Mouse (Mus musculus) limb, embryonic 11.5 days (tissue): ENCODE measurements at regions not wholly inside any gene's neighbourhood (a gene's known extent, or its start where the extent isn't known, plus 50 kb on each side); places are given as distances from the start of the nearest gene placed in this dataset.
A peak's percentile ranks its signal among the peaks of the same experiment; 100 is the strongest.

Source experiments
- ATAC-seq: fragments of 200-750 bp; cut with Nextera tagmentation; 2 replicates; pipeline ENCODE4 v1.8.0; 2017; ENCODE audit warnings: low read depth; ENCODE audit not compliant: insufficient number of reproducible peaks, low FRiP score, low TSS enrichment
- DNase-seq: peaks from one replicate; pipeline ENCODE4 v3.0.0-alpha.2; 2015; ENCODE audit warnings: low spot score
- H3K27ac ChIP-seq: fragments of 300-500 bp; sonication (generic); replicated peaks from 2 replicates; pipeline ENCODE4 v1.5.1; 2014; ENCODE audit warnings: low read depth, mild to moderate bottlenecking, low read length
- H3K27me3 ChIP-seq: fragments of 300-500 bp; sonication (generic); 2 replicates; pipeline ENCODE4 v1.6.1; 2014; ENCODE audit warnings: mild to moderate bottlenecking, low read length, mixed read lengths; ENCODE audit not compliant: control insufficient read depth, insufficient read depth
- H3K36me3 ChIP-seq: fragments of 300-500 bp; sonication (generic); 2 replicates; pipeline ENCODE4 v1.6.1; 2014; ENCODE audit warnings: mild to moderate bottlenecking, low read length, moderate library complexity, mixed read lengths; ENCODE audit not compliant: control insufficient read depth, insufficient read depth
- H3K4me1 ChIP-seq: fragments of 300-500 bp; sonication (generic); 2 replicates; pipeline ENCODE4 v1.6.1; 2014; ENCODE audit warnings: low read length, mixed read lengths; ENCODE audit not compliant: control insufficient read depth, insufficient read depth
- H3K4me2 ChIP-seq: fragments of 300-500 bp; sonication (generic); 2 replicates; pipeline ENCODE4 v1.6.1; 2014; ENCODE audit warnings: low read depth, mild to moderate bottlenecking, moderate library complexity; ENCODE audit not compliant: severe bottlenecking
- H3K4me3 ChIP-seq: fragments of 300-500 bp; sonication (generic); 2 replicates; pipeline ENCODE4 v1.5.1; 2014; ENCODE audit warnings: low read depth, low read length
- H3K9ac ChIP-seq: fragments of 300-500 bp; sonication (generic); 2 replicates; pipeline ENCODE4 v1.6.1; 2014; ENCODE audit warnings: mild to moderate bottlenecking, low read length
- H3K9me3 ChIP-seq: fragments of 300-500 bp; sonication (generic); 2 replicates; pipeline ENCODE4 v1.6.1; 2016; ENCODE audit warnings: low read length; ENCODE audit not compliant: control insufficient read depth
- WGBS: fragments of 180-500 bp; shearing (Covaris S2); extraction: QIAGEN DNeasy Blood & Tissue Kit; methylation state at CpG from one replicate; pipeline ENCODE4 v1.1.7; 2014; 5-methylcytosine and 5-hydroxymethylcytosine counted together

GRCm38 (mm10) chr5:91456924-91457323 lies 54.1 kb upstream of the Btc start:
- H3K27me3 ChIP-seq, result no peaks in the 10 kb centered on the region
- DNase-seq (no peak), ATAC-seq (no peak)
- H3K4me1 ChIP-seq, result no peaks in the 10 kb centered on the region
- no peak overlapping the region for H3K4me2 ChIP-seq
- WGBS, result 52% methylated on average over 3 of the region's 3 CpGs
- H3K36me3 ChIP-seq, result no peaks in the 10 kb centered on the region
- no peak overlapping the region for H3K9ac ChIP-seq
- no peak overlapping the region for H3K27ac ChIP-seq
- H3K9me3 ChIP-seq, result no peaks in the 10 kb centered on the region
- H3K4me3 ChIP-seq, result no peak overlapping the region

- WGBS, result 53% methylated on average over 4 of the region's 4 CpGs
- DNase-seq (peak; percentile 56), ATAC-seq (0 out of 2 replicates have a peak, but pooled peaks have one; percentile 73)
- H3K9ac ChIP-seq, result no peak overlapping the region
- H3K4me3 ChIP-seq, result no peak overlapping the region
- H3K27me3 ChIP-seq, result no peaks in the 10 kb centered on the region
- no peaks in the 10 kb centered on the region for H3K9me3 ChIP-seq
- H3K4me2 ChIP-seq, result no peak overlapping the region
- H3K27ac ChIP-seq, result no peak overlapping the region
- H3K36me3 ChIP-seq, result no peaks in the 10 kb centered on the region
- no peaks in the 10 kb centered on the region for H3K4me1 ChIP-seq
These were observed 52.4 kb upstream of the Parm1 start for GRCm38 (mm10) chr5:91464876-91465508.
